Comparison of ENCODE assay signal across 8 mouse cellular contexts in the genomic region with DNA sequence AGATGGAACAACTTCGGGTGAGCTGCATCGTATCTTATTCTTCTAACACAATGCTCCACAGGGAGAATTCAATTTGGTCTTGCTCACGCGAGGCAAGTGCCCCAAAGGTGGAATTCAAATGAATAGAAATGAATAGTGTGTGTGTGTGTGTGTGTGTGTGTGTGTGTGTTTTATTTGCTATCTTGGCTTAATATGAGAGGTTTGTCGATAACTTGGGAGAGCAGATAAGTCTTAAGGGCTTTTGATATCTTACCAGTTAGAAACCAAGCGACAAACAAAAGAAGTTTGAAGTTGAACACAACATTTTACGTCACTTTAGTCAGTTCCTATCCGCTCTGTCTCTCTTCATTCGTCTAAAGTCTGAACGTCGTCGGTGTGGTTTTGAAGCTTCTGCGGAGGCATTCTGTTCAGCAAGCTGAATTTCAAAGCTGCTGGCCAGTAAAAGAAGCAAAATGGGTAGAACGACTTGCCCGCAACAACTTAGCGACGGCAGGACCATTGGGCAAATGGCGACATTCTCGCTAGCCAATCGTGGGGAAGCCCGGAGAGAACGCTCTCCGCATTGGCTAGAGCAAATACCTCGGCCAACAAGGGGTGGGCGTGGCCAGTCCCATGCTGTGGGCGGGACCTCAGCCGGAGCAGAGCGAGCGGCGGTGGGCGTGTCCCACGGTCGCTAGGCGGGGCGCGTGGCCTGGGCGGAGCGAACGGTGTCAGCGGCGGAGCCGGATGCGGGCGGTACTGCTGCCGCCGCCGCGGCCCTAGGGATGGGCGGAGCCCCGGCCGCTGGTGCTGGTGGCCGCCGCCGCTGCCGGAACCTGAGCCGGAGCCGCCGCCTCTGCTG. TPM values are rescaled to one million over a fixed set of nuclear protein-coding genes. Genes with fewer than 3 reads are reported as not detected.
DNase-seq lines count a peak whose midpoint lies in the region; ATAC-seq and TF ChIP-seq lines count a peak whose summit lies in the region.

TSS of gene Mtmr12 (plus strand) at position 710 of the 841 bp plus-strand sequence.

- peaks cover 22% of the 10 kb centered on the region for H3K79me2 ChIP-seq in CH12.LX (replicated peaks; ENCODE audit: control insufficient read depth, extremely low read depth, insufficient read depth, poor library complexity, severe bottlenecking)

- no peak for TF ChIP-seq CTCF in CH12.LX (conservative IDR thresholded peaks at IDR 0.05 in 1 of 2, IDR thresholded peaks at IDR 0.05 in 1 of 2; ENCODE audit: low read depth in 2 of 2, low read length in 2 of 2)

- no peak for TF ChIP-seq EP300 in CH12.LX (IDR thresholded peaks at IDR 0.05; ENCODE audit: low read length)

- no peaks in the 10 kb centered on the region for H3K27me3 ChIP-seq in CH12.LX (replicated peaks)
- H3K27me3 ChIP-seq in forebrain, embryonic 11.5 days (ENCODE audit: control insufficient read depth, insufficient read depth, low read length): no peaks in the 10 kb centered on the region
- no peaks in the 10 kb centered on the region for H3K27me3 ChIP-seq in heart, embryonic 16.5 days (ENCODE audit: control insufficient read depth, insufficient read depth, low read length)
- no peaks in the 10 kb centered on the region for H3K27me3 ChIP-seq in liver, embryonic 15.5 days
- no peaks in the 10 kb centered on the region for H3K27me3 ChIP-seq in neural tube, embryonic 12.5 days (replicated peaks)

- TF ChIP-seq RAD21 in CH12.LX (IDR thresholded peaks at IDR 0.05; ENCODE audit: low read depth, low read length): no peak; the same call in 1 of the 2 replicates

- under 1% methylated on average over 53 of the region's 58 CpGs for WGBS in forebrain, embryonic 11.5 days
- under 1% methylated on average over 58 of the region's 58 CpGs for WGBS in heart, embryonic 16.5 days
- under 1% methylated on average over 57 of the region's 58 CpGs for WGBS in liver, embryonic 15.5 days (ENCODE audit: insufficient replicate concordance)
- WGBS in neural tube, embryonic 12.5 days: under 1% methylated on average over 58 of the region's 58 CpGs

- H3K9me3 ChIP-seq in CH12.LX (replicated peaks; ENCODE audit: low read length): no peaks in the 10 kb centered on the region
- H3K9me3 ChIP-seq in forebrain, embryonic 11.5 days (ENCODE audit: control insufficient read depth, low read length): no peaks in the 10 kb centered on the region
- H3K9me3 ChIP-seq in heart, embryonic 16.5 days (replicated peaks; ENCODE audit: control insufficient read depth, low read length): no peaks in the 10 kb centered on the region
- H3K9me3 ChIP-seq in liver, embryonic 15.5 days (replicated peaks): no peaks in the 10 kb centered on the region
- no peaks in the 10 kb centered on the region for H3K9me3 ChIP-seq in neural tube, embryonic 12.5 days

- in situ Hi-C loops in CH12.LX (cut with MboI; ENCODE audit: low pct_ligation_motif_present, low pct_unique_long_range_greater_than_20kb, low sequenced_read_pairs): loop anchor here (5.0 kb wide), 1 partner anchor 38 kb away; no protein-coding TSS in a partner anchor

- H3K4me3 ChIP-seq in CH12.LX (replicated peaks in 1 of 3; ENCODE audit: low read depth in 2 of 3, low read length in 2 of 3, poor library complexity in 1 of 3): peak within 1 kb of the TSS; percentile 76 to 90 (median 80)
- H3K4me3 ChIP-seq in forebrain, embryonic 11.5 days (ENCODE audit: low read depth, low read length): peak within 1 kb of the TSS; percentile 91
- H3K4me3 ChIP-seq in heart, embryonic 16.5 days (ENCODE audit: low read length): peak within 1 kb of the TSS; percentile 69
- peak within 1 kb of the TSS; percentile 97 for H3K4me3 ChIP-seq in liver, embryonic 15.5 days (replicated peaks)
- peak within 1 kb of the TSS; percentile 97 for H3K4me3 ChIP-seq in neural tube, embryonic 12.5 days

- H3K4me2 ChIP-seq in CH12.LX (ENCODE audit: insufficient read depth, low read depth, poor library complexity, severe bottlenecking): peak within 1 kb of the TSS; percentile 92
- peak within 1 kb of the TSS; percentile 70 for H3K4me2 ChIP-seq in forebrain, embryonic 11.5 days (ENCODE audit: low read depth, low read length, severe bottlenecking)
- peak within 1 kb of the TSS; percentile 75 for H3K4me2 ChIP-seq in heart, embryonic 16.5 days (ENCODE audit: low read depth, low read length)
- H3K4me2 ChIP-seq in liver, embryonic 15.5 days: peak within 1 kb of the TSS; percentile 86
- peak within 1 kb of the TSS; percentile 74 for H3K4me2 ChIP-seq in neural tube, embryonic 12.5 days (replicated peaks)

- dilution Hi-C loops in CH12.LX (cut with MboI; ENCODE audit: extremely low pct_ligation_motif_present, extremely low pct_unique_long_range_greater_than_20kb, low sequenced_read_pairs): no loop called here

- H3K9ac ChIP-seq in CH12.LX (ENCODE audit: insufficient read depth, low read depth): peak within 1 kb of the TSS; percentile 64
- H3K9ac ChIP-seq in forebrain, embryonic 11.5 days (ENCODE audit: low read length): peak within 1 kb of the TSS; percentile 92
- peak within 1 kb of the TSS; percentile 93 for H3K9ac ChIP-seq in heart, embryonic 16.5 days (ENCODE audit: low read length)
- H3K9ac ChIP-seq in liver, embryonic 15.5 days: peak within 1 kb of the TSS; percentile 99
- H3K9ac ChIP-seq in neural tube, embryonic 12.5 days: peak within 1 kb of the TSS; percentile 93

- peak; percentile 83 for TF ChIP-seq POLR2A in CH12.LX (IDR thresholded peaks at IDR 0.05; ENCODE audit: low read depth, low read length)

- H3K4me1 ChIP-seq in CH12.LX (ENCODE audit: control insufficient read depth in 1 of 2, insufficient read depth in 2 of 2): peaks cover 14 to 31% of the 10 kb centered on the region in 2 experiments
- no peaks in the 10 kb centered on the region; the same call in 1 of the 2 replicates for H3K4me1 ChIP-seq in forebrain, embryonic 11.5 days (replicated peaks; ENCODE audit: control insufficient read depth, insufficient read depth, low read length)
- peaks cover 21% of the 10 kb centered on the region for H3K4me1 ChIP-seq in heart, embryonic 16.5 days (ENCODE audit: control insufficient read depth, insufficient read depth, low read length)
- H3K4me1 ChIP-seq in liver, embryonic 15.5 days (replicated peaks): peaks cover 56% of the 10 kb centered on the region
- peaks cover 21% of the 10 kb centered on the region for H3K4me1 ChIP-seq in neural tube, embryonic 12.5 days

- peaks cover 6 to 27% of the 10 kb centered on the region in 2 experiments for H3K36me3 ChIP-seq in CH12.LX (replicated peaks in 1 of 2; ENCODE audit: control insufficient read depth in 1 of 2, insufficient read depth in 1 of 2, low read length in 1 of 2)
- no peaks in the 10 kb centered on the region for H3K36me3 ChIP-seq in forebrain, embryonic 11.5 days (ENCODE audit: control insufficient read depth, insufficient read depth, low read length)
- H3K36me3 ChIP-seq in heart, embryonic 16.5 days (ENCODE audit: control insufficient read depth, insufficient read depth): no peaks in the 10 kb centered on the region
- H3K36me3 ChIP-seq in liver, embryonic 15.5 days (replicated peaks): 0 out of 2 replicates have a peak, but pooled peaks cover 2% of the 10 kb centered on the region
- no peaks in the 10 kb centered on the region for H3K36me3 ChIP-seq in neural tube, embryonic 12.5 days

- H3K27ac ChIP-seq in CH12.LX (ENCODE audit: insufficient read depth, low read depth): peak within 1 kb of the TSS; percentile 51; the same call in 1 of the 2 replicates
- H3K27ac ChIP-seq in forebrain, embryonic 11.5 days (ENCODE audit: low read depth, low read length): peak within 1 kb of the TSS; percentile 78
- peak within 1 kb of the TSS; percentile 96 for H3K27ac ChIP-seq in heart, embryonic 16.5 days (ENCODE audit: low read length)
- H3K27ac ChIP-seq in liver, embryonic 15.5 days (replicated peaks): peak within 1 kb of the TSS; percentile 98
- peak within 1 kb of the TSS; percentile 77 for H3K27ac ChIP-seq in neural tube, embryonic 12.5 days

- peak; percentile 99 for ATAC-seq in forebrain, embryonic 11.5 days (replicated peaks; ENCODE audit: low FRiP score)
- ATAC-seq in heart, embryonic 16.5 days (replicated peaks; ENCODE audit: extremely low read depth, insufficient read depth, low FRiP score): peak; percentile 96
- ATAC-seq in liver, embryonic 15.5 days (ENCODE audit: insufficient read depth): peak; percentile 93
- ATAC-seq in neural tube, embryonic 12.5 days (ENCODE audit: low FRiP score, low read depth): peak; percentile 98

- DNase-seq in CH12.LX (ENCODE audit: extremely low read depth): peak; percentile 99
- peak; percentile 98 for DNase-seq in c-Kit-positive CD71-positive TER-119-negative erythroid progenitor cells, embryonic 14.5 days (ENCODE audit: low read depth)
- DNase-seq in forebrain, embryonic 11.5 days (ENCODE audit: low spot score): peak; percentile 100
- DNase-seq in kidney, postnatal 36 days: peak; percentile 100
- DNase-seq in telencephalon, adult 2 months (ENCODE audit: low read depth, low spot score): peak; percentile 97

TF ChIP-seq in CH12.LX, 34 proteins besides CTCF, POLR2A, EP300 and RAD21 (continues in another document):
- TF ChIP-seq SMC3 (IDR thresholded peaks at IDR 0.05; ENCODE audit: low read depth, low read length) (no peak), JUND (conservative IDR thresholded peaks at IDR 0.05; ENCODE audit: low read depth, low read length) (0 out of 2 replicates have a peak, but pooled peaks have one; percentile 25), USF2 (conservative IDR thresholded peaks at IDR 0.05; ENCODE audit: low read depth, low read length) (no peak), MAFK (IDR thresholded peaks at IDR 0.05; ENCODE audit: insufficient replicate concordance, low read length) (no peak), MEF2A (IDR thresholded peaks at IDR 0.05; ENCODE audit: borderline replicate concordance, low read depth, low read length) (0 out of 2 replicates have a peak, but pooled peaks have one; percentile 6), E2F4 (IDR thresholded peaks at IDR 0.05; ENCODE audit: insufficient replicate concordance, low read depth, low read length) (0 out of 2 replicates have a peak, but pooled peaks have one; percentile 11), ZC3H11A (IDR thresholded peaks at IDR 0.05; ENCODE audit: low read depth, low read length) (no peak), RCOR1 (conservative IDR thresholded peaks at IDR 0.05; ENCODE audit: low read depth, low read length) (no peak), ELF1 (IDR thresholded peaks at IDR 0.05; ENCODE audit: low read depth, low read length) (peak; percentile 49; the same call in 1 of the 2 replicates), IRF4 (IDR thresholded peaks at IDR 0.05; ENCODE audit: low read depth, low read length) (no peak), ZNF384 (IDR thresholded peaks at IDR 0.05; ENCODE audit: low read depth, low read length) (no peak)

RNA-seq across cellular contexts. Expression of gene Mtmr12, which starts in this region (rescaled TPM):
- total RNA-seq in CH12.LX (2012; rRNA removed): 8.2 and 8.6 TPM in 2 replicates
- 11.0 and 12.3 TPM in 2 replicates for total RNA-seq in CH12.LX (2014; rRNA removed)
- polyA plus RNA-seq in CH12.LX (2012; ENCODE audit: insufficient read length, low read depth): 15.3 and 16.3 TPM in 2 replicates
- polyA plus RNA-seq in forebrain, embryonic 11.5 days (2014; fragmentation: Nextera tagmentation; extraction: Ambion mirVana): 19.3 and 21.2 TPM in 2 replicates
- 13.0 and 13.1 TPM in 2 replicates for polyA plus RNA-seq in heart, embryonic 16.5 days (2015; fragmentation: Nextera tagmentation; extraction: Ambion mirVana)
- 7.2 and 8.1 TPM in 2 replicates for polyA plus RNA-seq in liver, embryonic 15.5 days (2015; fragmentation: Nextera tagmentation; extraction: Ambion mirVana)
- polyA plus RNA-seq in neural tube, embryonic 12.5 days (2016; fragmentation: Nextera tagmentation; extraction: Ambion mirVana): 12.4 and 14.0 TPM in 2 replicates

Comparison
In these comparisons a context has a peak if more than half of its experiments do, and no peak if none do; other contexts are left out.
1. Peak in every context shown above with its lines: DNase-seq, ATAC-seq, H3K4me3 ChIP-seq and H3K27ac ChIP-seq.